Mouse (Mus musculus) hindbrain, embryonic 11.5 days (tissue): ENCODE results near the gene Pemt. TPM values are rescaled to one million over a fixed set of nuclear protein-coding genes. Genes with fewer than 3 reads are reported as not detected.

Source experiments
- ATAC-seq: fragments of 200-750 bp; cut with Nextera tagmentation; 2 replicates; pipeline ENCODE4 v1.8.0; 2017; ENCODE audit warnings: mild to moderate bottlenecking, moderate TSS enrichment, moderate library complexity; ENCODE audit not compliant: low FRiP score
- DNase-seq: peaks from one replicate; pipeline ENCODE4 v3.0.0-alpha.2; 2015; ENCODE audit warnings: low spot score
- H3K27ac ChIP-seq: fragments of 300-500 bp; sonication (generic); 2 replicates; pipeline ENCODE4 v1.5.1; 2014; ENCODE audit warnings: mild to moderate bottlenecking, low read depth, low read length
- H3K27me3 ChIP-seq: fragments of 300-500 bp; sonication (generic); 2 replicates; pipeline ENCODE4 v1.6.1; 2014; ENCODE audit warnings: mild to moderate bottlenecking, low read length, moderate library complexity, mixed read lengths; ENCODE audit not compliant: control insufficient read depth, insufficient read depth
- H3K36me3 ChIP-seq: fragments of 300-500 bp; sonication (generic); 2 replicates; pipeline ENCODE4 v1.6.1; 2014; ENCODE audit warnings: mild to moderate bottlenecking, low read length, moderate library complexity, mixed read lengths; ENCODE audit not compliant: control insufficient read depth, insufficient read depth
- H3K4me1 ChIP-seq: fragments of 300-500 bp; sonication (generic); replicated peaks from 2 replicates; pipeline ENCODE4 v1.6.1; 2014; ENCODE audit warnings: low read length, mixed read lengths; ENCODE audit not compliant: control insufficient read depth, insufficient read depth
- H3K4me2 ChIP-seq: fragments of 300-500 bp; sonication (generic); replicated peaks from 2 replicates; pipeline ENCODE4 v1.6.1; 2014; ENCODE audit warnings: mild to moderate bottlenecking, low read depth, low read length
- H3K4me3 ChIP-seq: fragments of 300-500 bp; sonication (generic); 2 replicates; pipeline ENCODE4 v1.5.1; 2014; ENCODE audit warnings: low read depth, low read length
- H3K9ac ChIP-seq: fragments of 300-500 bp; sonication (generic); 2 replicates; pipeline ENCODE4 v1.6.1; 2014; ENCODE audit warnings: low read depth, low read length
- H3K9me3 ChIP-seq: fragments of 300-500 bp; sonication (generic); 2 replicates; pipeline ENCODE4 v1.6.1; 2016; ENCODE audit warnings: low read length; ENCODE audit not compliant: control insufficient read depth
- WGBS: fragments of 180-500 bp; shearing (Covaris S2); extraction: QIAGEN DNeasy Blood & Tissue Kit; methylation state at CpG from one replicate; pipeline ENCODE4 v1.1.7; 2014; 5-methylcytosine and 5-hydroxymethylcytosine counted together
- polyA plus RNA-seq: library from polyadenylated mRNA; unstranded; fragments of >200 nt; fragmentation: Nextera tagmentation; extraction: Ambion mirVana; gene quantifications from 2 replicates; pipeline ENCODE4 v1.2.1, GENCODE M21; 2014

The Pemt gene
- polyA plus RNA-seq, 1 experiment from 2014 or later = 5.1 TPM

DNA sequence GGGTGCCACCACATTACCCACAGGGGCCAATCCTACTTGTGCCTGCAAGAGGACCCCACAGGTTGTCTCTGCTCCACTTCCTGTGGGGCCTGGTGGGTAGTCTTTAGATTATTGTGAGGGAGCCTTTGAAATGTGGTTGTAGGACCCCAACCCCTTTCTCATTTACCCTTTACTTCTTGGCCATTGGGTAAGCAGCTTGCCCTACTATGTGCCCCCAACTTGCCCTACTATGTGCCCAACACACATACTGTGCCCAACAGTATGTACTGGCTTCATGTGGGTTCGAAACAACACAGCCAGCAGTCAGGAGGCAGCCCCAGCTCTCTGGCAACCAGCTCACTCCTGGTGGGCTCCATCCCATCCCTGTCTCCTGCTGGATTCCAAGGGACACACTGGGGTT is 78.5 kb downstream of the Pemt start:
- H3K4me3 ChIP-seq = no peak overlapping the region
- 92% methylated on average over 1 of the region's 1 CpGs for WGBS
- H3K27me3 ChIP-seq = peaks cover 19% of the 10 kb centered on the region
- no peaks in the 10 kb centered on the region for H3K9me3 ChIP-seq
- H3K36me3 ChIP-seq = no peaks in the 10 kb centered on the region
- H3K27ac ChIP-seq = no peak overlapping the region
- peaks cover 11% of the 10 kb centered on the region; the same call in 1 of the 2 replicates for H3K4me1 ChIP-seq
- ATAC-seq (no peak), DNase-seq (no peak)
- H3K4me2 ChIP-seq = no peak overlapping the region
- no peak overlapping the region for H3K9ac ChIP-seq

DNA sequence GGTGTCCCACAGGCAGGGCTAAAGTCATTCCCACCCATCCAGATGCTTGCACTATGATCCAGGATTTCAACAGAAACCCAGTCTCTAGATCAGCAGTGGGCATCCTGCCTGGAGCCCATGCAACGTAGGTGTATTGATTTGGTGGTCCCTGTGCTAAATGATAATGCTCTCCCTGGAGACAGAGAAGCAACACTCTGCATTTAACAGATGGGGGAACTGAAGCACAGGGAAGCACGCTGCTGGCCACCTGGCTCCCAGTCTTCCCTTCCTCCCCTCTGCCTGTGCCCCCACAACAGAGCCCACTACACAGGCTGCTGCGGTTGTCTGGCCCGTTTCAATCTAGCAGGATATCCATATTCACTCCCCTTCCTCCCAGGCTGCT is 80.2 kb downstream of the Pemt start:
- H3K27me3 ChIP-seq = peaks cover 21% of the 10 kb centered on the region
- DNase-seq = no peak
- H3K9ac ChIP-seq = no peak overlapping the region
- no peak overlapping the region for H3K4me2 ChIP-seq
- H3K27ac ChIP-seq = no peak overlapping the region
- ATAC-seq = no peak
- WGBS = 64% methylated on average over 4 of the region's 4 CpGs
- no peaks in the 10 kb centered on the region for H3K9me3 ChIP-seq
- no peak overlapping the region for H3K4me3 ChIP-seq
- H3K36me3 ChIP-seq = no peaks in the 10 kb centered on the region
- H3K4me1 ChIP-seq = peaks cover 11% of the 10 kb centered on the region; the same call in 1 of the 2 replicates

DNA sequence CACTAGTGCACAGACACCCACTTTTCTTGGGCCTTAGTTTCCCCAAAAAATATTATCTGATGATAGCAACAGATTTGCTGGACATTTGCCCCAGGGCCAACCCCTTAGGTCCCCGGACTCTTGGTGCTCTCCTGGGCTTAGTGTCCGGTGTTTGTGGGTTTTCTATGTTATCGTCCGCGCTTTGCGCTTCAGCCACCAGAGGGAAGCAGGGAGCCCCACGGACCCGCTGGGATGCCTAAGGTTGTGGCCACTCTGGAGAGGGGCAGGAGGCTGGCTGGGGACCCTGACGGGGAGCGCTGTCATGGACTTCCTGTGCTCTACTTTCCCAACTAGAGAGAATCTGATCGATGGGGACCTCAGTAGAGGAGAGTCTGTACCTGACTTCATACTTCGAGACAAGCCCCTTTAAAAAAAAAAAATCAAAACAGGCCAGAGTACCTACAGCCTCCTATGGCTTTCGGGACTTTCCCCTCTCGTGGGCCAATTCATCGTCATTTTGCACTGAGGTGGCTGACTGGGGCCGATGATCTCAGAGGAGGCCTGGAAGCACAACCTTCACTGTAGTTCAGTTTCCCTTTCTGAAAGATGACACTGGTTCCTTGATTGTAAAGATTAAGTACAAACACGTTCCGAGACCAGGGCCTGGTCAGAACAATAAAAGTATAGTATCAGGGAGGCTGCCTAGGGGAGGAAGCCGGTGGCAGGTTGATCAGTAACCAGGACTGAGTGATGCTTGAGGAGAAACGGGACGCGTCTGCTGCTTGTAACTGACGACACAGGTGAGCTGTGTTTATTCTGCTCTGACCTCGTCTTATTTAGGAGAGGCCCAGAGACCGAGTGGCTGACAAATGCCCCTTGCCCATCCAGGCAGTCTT is 80.8 kb downstream of the Pemt start:
- peaks cover 11% of the 10 kb centered on the region; the same call in 1 of the 2 replicates for H3K4me1 ChIP-seq
- no peak overlapping the region for H3K27ac ChIP-seq
- peak overlapping the region; percentile 45 for H3K4me3 ChIP-seq
- WGBS = 27% methylated on average over 25 of the region's 25 CpGs
- no peaks in the 10 kb centered on the region for H3K9me3 ChIP-seq
- DNase-seq (peak; percentile 89), ATAC-seq (peak; percentile 72)
- no peaks in the 10 kb centered on the region for H3K36me3 ChIP-seq
- H3K27me3 ChIP-seq = peaks cover 21% of the 10 kb centered on the region
- peak overlapping the region; percentile 76 for H3K4me2 ChIP-seq
- peak overlapping the region; percentile 44; the same call in 1 of the 2 replicates for H3K9ac ChIP-seq

DNA sequence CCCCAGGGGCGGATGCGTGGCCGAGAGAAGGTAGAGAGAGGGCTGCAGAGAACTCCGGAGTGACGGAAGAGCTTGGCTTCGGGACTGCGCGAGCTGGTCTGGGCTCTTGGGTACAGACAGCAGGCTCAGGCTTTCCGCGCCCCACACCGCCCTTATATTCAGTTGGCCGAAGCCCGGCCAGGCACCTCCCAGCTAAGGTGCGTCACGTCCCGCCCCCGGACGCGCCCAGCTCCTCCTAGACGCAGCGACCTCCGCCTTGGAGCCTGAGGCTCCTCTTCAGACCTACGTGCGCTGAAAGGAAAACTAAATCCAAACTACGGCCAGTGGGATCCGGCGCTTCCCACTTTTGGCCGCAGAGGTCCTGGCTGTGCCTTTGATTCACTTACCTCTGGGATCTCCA is 81.5 kb downstream of the Pemt start, which contains the start of gene Rasd1:
TSS of gene Rasd1 (minus strand) at position 127 of the 400 bp plus-strand sequence.
- Histone ChIP-seq H3K4me2 (peak within 1 kb of the TSS; percentile 76), H3K27ac (no peak within 1 kb of the TSS), H3K9me3 (no peaks in the 10 kb centered on the region), H3K27me3 (peaks cover 21% of the 10 kb centered on the region), H3K36me3 (no peaks in the 10 kb centered on the region), H3K4me1 (peaks cover 11% of the 10 kb centered on the region; the same call in 1 of the 2 replicates), H3K9ac (peak within 1 kb of the TSS; percentile 44), H3K4me3 (peak within 1 kb of the TSS; percentile 45)
- DNase-seq (no peak), ATAC-seq (peak; percentile 68)
- WGBS = 1% methylated on average over 28 of the region's 28 CpGs

DNA sequence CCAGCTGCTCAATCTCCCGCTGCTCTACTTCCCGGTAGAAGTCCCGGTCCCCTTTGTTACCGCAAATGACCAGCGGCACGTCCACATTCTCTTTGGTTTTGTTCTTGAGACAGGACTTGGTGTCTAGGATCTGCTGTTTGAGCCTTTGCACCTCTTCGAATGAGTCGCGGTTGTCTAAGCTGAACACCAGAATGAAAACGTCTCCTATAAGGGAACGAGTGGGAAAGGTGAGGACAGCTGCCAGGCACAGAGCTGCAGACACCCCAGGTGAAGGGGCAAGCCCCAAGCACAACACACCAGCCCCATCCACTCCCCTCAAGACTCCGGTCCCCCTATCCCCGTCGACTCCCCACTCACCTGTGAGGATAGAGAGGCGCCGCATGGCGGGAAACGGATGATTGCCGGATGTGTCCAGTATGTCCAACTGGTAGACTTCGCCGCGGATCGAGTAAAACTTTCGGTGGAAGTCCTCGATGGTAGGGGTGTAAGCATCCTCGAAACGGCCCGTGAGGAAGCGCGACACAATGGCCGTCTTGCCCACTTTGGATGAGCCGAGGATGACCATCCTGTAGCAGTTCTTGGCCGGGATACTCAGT is 82.0 kb downstream of the Pemt start:
- 2% methylated on average over 33 of the region's 33 CpGs for WGBS
- Histone ChIP-seq H3K36me3 (no peaks in the 10 kb centered on the region), H3K27ac (no peak overlapping the region), H3K9ac (peak overlapping the region; percentile 44), H3K4me2 (peak overlapping the region; percentile 76), H3K4me3 (peak overlapping the region; percentile 45), H3K27me3 (peaks cover 21% of the 10 kb centered on the region), H3K4me1 (peaks cover 11% of the 10 kb centered on the region; the same call in 1 of the 2 replicates), H3K9me3 (no peaks in the 10 kb centered on the region)
- DNase-seq (peak; percentile 67), ATAC-seq (no peak)

DNA sequence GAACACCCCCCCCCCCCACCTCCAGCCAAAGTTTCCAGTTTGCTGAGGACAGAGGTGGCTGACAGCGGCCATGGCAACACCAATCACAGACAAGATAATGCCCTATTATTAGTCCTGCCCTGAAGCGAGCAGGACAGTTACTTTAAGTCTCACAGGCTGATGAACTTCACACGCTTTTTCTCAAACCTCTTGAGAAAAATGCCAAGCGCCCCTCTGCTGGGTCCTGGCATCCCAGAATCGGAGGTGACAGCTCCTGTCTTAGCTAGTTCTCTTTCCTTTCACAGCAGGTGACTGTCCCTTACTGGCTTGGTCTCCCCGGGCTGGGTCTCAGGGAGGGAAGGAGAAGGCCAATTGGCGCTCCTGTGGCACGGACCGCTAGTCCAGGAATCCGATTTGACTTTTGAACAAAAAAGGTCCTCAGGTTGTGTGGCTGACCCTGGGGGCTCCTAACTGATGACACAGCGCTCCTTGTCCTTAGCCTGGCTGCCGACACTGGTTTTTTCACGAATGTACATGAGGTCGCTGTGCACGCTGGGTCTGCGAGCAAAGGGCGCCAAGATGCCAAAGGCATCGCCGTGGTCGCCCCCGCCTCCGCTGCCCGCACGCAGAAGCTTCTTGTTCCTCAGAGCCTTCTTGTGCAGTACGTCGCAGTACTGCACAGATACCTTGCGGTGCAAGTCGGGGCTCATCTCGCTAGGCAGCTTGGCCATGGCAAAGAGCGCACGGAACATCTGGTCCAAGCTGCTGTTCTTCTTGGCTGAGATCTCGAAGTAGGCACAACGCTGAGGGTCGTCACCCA is 82.7 kb downstream of the Pemt start:
- no peak overlapping the region for H3K27ac ChIP-seq
- H3K36me3 ChIP-seq = no peaks in the 10 kb centered on the region
- peak; percentile 27 for DNase-seq
- H3K27me3 ChIP-seq = peaks cover 21% of the 10 kb centered on the region
- H3K4me1 ChIP-seq = peaks cover 11% of the 10 kb centered on the region; the same call in 1 of the 2 replicates
- H3K9me3 ChIP-seq = no peaks in the 10 kb centered on the region
- H3K9ac ChIP-seq = peak overlapping the region; percentile 42
- peak overlapping the region; percentile 76 for H3K4me2 ChIP-seq
- H3K4me3 ChIP-seq = peak overlapping the region; percentile 45
- WGBS = 7% methylated on average over 34 of the region's 34 CpGs
- no peak for ATAC-seq

DNA sequence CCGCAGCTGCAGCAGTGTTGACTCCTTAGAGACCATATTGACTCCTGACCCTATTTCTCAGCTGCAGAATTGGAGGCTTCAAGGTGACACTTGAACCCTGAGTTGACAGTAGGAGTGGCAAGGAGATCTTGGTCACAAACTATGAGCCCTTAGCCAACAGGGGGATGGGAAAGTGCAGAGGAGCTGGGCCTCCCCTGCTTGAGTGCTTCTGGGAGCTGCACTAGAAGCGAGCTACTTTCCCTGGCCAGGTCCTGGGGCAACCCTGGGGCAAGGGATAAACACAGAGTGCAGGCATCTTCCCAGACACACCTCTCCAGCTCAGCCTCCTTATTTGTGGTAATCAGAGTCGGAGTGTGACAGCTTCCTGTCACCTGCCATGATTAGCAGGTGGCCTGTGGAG is 83.7 kb downstream of the Pemt start:
- DNase-seq = no peak
- no peak overlapping the region for H3K4me2 ChIP-seq
- H3K9ac ChIP-seq = no peak overlapping the region
- H3K4me1 ChIP-seq = peaks cover 11% of the 10 kb centered on the region; the same call in 1 of the 2 replicates
- 78% methylated on average over 3 of the region's 3 CpGs for WGBS
- H3K9me3 ChIP-seq = no peaks in the 10 kb centered on the region
- H3K36me3 ChIP-seq = no peaks in the 10 kb centered on the region
- H3K27ac ChIP-seq = no peak overlapping the region
- no peak for ATAC-seq
- H3K4me3 ChIP-seq = no peak overlapping the region
- H3K27me3 ChIP-seq = peaks cover 21% of the 10 kb centered on the region

DNA sequence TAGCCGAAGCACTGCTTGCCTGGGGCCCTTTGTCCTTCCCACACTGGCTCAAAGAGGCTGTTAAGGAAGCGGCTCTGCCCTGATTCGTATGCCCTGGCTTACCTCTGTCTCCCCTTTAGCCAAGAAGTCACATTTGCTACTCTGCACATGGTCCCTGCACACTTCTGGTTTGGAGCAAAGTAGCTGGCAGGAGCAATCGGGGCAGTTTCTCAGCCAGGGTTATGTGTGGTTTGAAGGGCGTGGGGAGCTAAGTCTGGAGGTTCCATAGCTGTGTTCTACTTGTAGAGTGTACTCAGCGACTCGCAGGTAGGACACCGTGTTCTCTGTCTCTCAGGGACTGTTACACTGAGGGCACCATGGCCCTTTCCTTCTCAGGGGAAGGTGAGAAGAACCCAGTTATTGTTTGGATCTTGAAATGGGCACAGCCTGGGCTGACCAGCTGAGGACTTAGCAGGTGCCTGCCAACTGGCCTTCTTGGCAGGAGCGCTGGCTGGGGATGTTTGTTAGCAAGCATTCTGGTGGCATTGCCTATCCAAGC is 84.9 kb downstream of the Pemt start:
- H3K9ac ChIP-seq = no peak overlapping the region
- peaks cover 21% of the 10 kb centered on the region for H3K27me3 ChIP-seq
- 88% methylated on average over 9 of the region's 9 CpGs for WGBS
- H3K9me3 ChIP-seq = no peaks in the 10 kb centered on the region
- H3K27ac ChIP-seq = no peak overlapping the region
- H3K4me3 ChIP-seq = no peak overlapping the region
- peaks cover 11% of the 10 kb centered on the region; the same call in 1 of the 2 replicates for H3K4me1 ChIP-seq
- ATAC-seq (no peak), DNase-seq (no peak)
- H3K4me2 ChIP-seq = no peak overlapping the region
- no peaks in the 10 kb centered on the region for H3K36me3 ChIP-seq
